Mouse (Mus musculus) MEL (cell line): ENCODE measurements around the gene Vsig2. TPM values are rescaled to one million over a fixed set of nuclear protein-coding genes. Genes with fewer than 3 reads are reported as not detected.

Experiments used
- DNase-seq: peaks from one replicate; pipeline ENCODE4 v3.0.0; 2011; ENCODE audit warnings: low read depth, low spot score
- H3K27ac ChIP-seq: 2 replicates; pipeline ENCODE4 v1.5.1; 2012; ENCODE audit warnings: low read depth, mild to moderate bottlenecking, control low read depth, low read length, moderate library complexity; ENCODE audit not compliant: control insufficient read depth
- H3K27me3 ChIP-seq, 2 experiments: fragments of 150-350 bp in 1 of 2; sonication (generic) in 1 of 2; 2 replicates each; pipeline ENCODE4 v1.6.1; 2012; ENCODE audit warnings: low read length in 2 of 2, mild to moderate bottlenecking in 2 of 2, improper control_type of control experiment in 1 of 2, moderate library complexity in 1 of 2; ENCODE audit not compliant: insufficient read depth in 2 of 2, control insufficient read depth in 1 of 2
- H3K36me3 ChIP-seq, 2 experiments: 2 replicates each; pipeline ENCODE4 v1.6.1; 2012 to 2014; ENCODE audit warnings: low read length in 2 of 2, improper control_type of control experiment in 1 of 2, inconsistent platforms in 1 of 2, mild to moderate bottlenecking in 1 of 2; ENCODE audit not compliant: insufficient read depth in 2 of 2, control insufficient read depth in 1 of 2
- H3K4me1 ChIP-seq, 2 experiments: fragments of 150-350 bp in 1 of 2; sonication (generic) in 1 of 2; 2 replicates each; pipeline ENCODE4 v1.6.1; 2012; ENCODE audit warnings: low read length in 2 of 2, improper control_type of control experiment in 1 of 2, mild to moderate bottlenecking in 1 of 2; ENCODE audit not compliant: insufficient read depth in 2 of 2, control insufficient read depth in 1 of 2
- H3K4me3 ChIP-seq, 2 experiments: fragments of 150-350 bp in 1 of 2; sonication (generic) in 1 of 2; 2 replicates each; pipeline ENCODE4 v1.5.1; 2012; ENCODE audit warnings: low read depth in 2 of 2, low read length in 2 of 2, mild to moderate bottlenecking in 2 of 2, moderate library complexity in 2 of 2, control low read depth in 1 of 2, improper control_type of control experiment in 1 of 2; ENCODE audit not compliant: control insufficient read depth in 1 of 2, insufficient read depth in 1 of 2
- H3K79me2 ChIP-seq: 2 replicates; pipeline ENCODE4 v1.6.1; 2012; ENCODE audit warnings: mild to moderate bottlenecking, low read length, moderate library complexity; ENCODE audit not compliant: control insufficient read depth, poor library complexity, insufficient read depth
- H3K9ac ChIP-seq: 2 replicates; pipeline ENCODE4 v1.6.1; 2012; ENCODE audit warnings: low read depth, mild to moderate bottlenecking, control low read depth, low read length, moderate library complexity; ENCODE audit not compliant: control insufficient read depth, poor library complexity, severe bottlenecking
- H3K9me3 ChIP-seq: fragments of 150-350 bp; sonication (generic); replicated peaks from 2 replicates; pipeline ENCODE4 v1.6.1; 2012; ENCODE audit warnings: mild to moderate bottlenecking, low read length, improper control_type of control experiment, moderate library complexity; ENCODE audit not compliant: insufficient read depth
- BHLHE40 ChIP-seq: IDR thresholded peaks from 2 replicates; pipeline ENCODE4 v1.6.1; 2012; ENCODE audit warnings: low read depth, mild to moderate bottlenecking, inconsistent platforms, low read length, improper control_type of control experiment, borderline replicate concordance
- CHD1 ChIP-seq: IDR thresholded peaks from 2 replicates; pipeline ENCODE4 v1.6.1; 2012; ENCODE audit warnings: low read depth, mild to moderate bottlenecking, inconsistent platforms, low read length, improper control_type of control experiment
- CTCF ChIP-seq, 3 experiments: IDR thresholded peaks in 2 of 3; conservative IDR thresholded peaks in 1 of 3; 2 replicates each; pipeline ENCODE4 v1.5.1; 2011 to 2012; ENCODE audit warnings: low read length in 3 of 3, low read depth in 2 of 3, mild to moderate bottlenecking in 2 of 3, improper control_type of control experiment in 1 of 3, inconsistent platforms in 1 of 3, mixed read lengths in 1 of 3, moderate library complexity in 1 of 3; ENCODE audit not compliant: control insufficient read depth in 1 of 3, insufficient read depth in 1 of 3, poor library complexity in 1 of 3, severe bottlenecking in 1 of 3
- E2F4 ChIP-seq: IDR thresholded peaks from 2 replicates; pipeline ENCODE4 v1.6.1; 2011; ENCODE audit warnings: low read depth, low read length, improper control_type of control experiment, borderline replicate concordance
- EP300 ChIP-seq, 2 experiments: IDR thresholded peaks; 2 replicates each; pipeline ENCODE4 v1.6.1; 2011; ENCODE audit warnings: improper control_type of control experiment in 2 of 2, low read length in 2 of 2, low read depth in 1 of 2, mild to moderate bottlenecking in 1 of 2
- ETS1 ChIP-seq: IDR thresholded peaks from 2 replicates; pipeline ENCODE4 v1.6.1; 2012; ENCODE audit warnings: low read depth, mild to moderate bottlenecking, inconsistent platforms, low read length, improper control_type of control experiment, moderate library complexity
- GABPA ChIP-seq: IDR thresholded peaks from 2 replicates; pipeline ENCODE4 v1.6.1; 2012; ENCODE audit warnings: low read depth, mild to moderate bottlenecking, inconsistent platforms, low read length, improper control_type of control experiment, moderate library complexity
- GATA1 ChIP-seq: IDR thresholded peaks from 2 replicates; pipeline ENCODE4 v1.6.1; 2011; ENCODE audit warnings: low read depth, low read length, improper control_type of control experiment
- JUND ChIP-seq: IDR thresholded peaks from 2 replicates; pipeline ENCODE4 v1.6.1; 2011; ENCODE audit warnings: low read depth, mild to moderate bottlenecking, improper control_type of control experiment, low read length
- MAX ChIP-seq: IDR thresholded peaks from 2 replicates; pipeline ENCODE4 v1.6.1; 2011; ENCODE audit warnings: low read length, improper control_type of control experiment
- MAZ ChIP-seq: IDR thresholded peaks from 2 replicates; pipeline ENCODE4 v1.6.1; 2012; ENCODE audit warnings: low read depth, mild to moderate bottlenecking, inconsistent platforms, low read length, improper control_type of control experiment
- MEF2A ChIP-seq: IDR thresholded peaks from 2 replicates; pipeline ENCODE4 v1.6.1; 2014; ENCODE audit warnings: low read depth, mild to moderate bottlenecking, inconsistent platforms, low read length, improper control_type of control experiment; ENCODE audit not compliant: poor library complexity, insufficient replicate concordance, severe bottlenecking; ENCODE audit errors: extremely low read depth
- MYC ChIP-seq: IDR thresholded peaks from 2 replicates; pipeline ENCODE4 v1.6.1; 2011; ENCODE audit warnings: low read depth, mild to moderate bottlenecking, low read length, improper control_type of control experiment, moderate library complexity
- NRF1 ChIP-seq: IDR thresholded peaks from 2 replicates; pipeline ENCODE4 v1.6.1; 2014; ENCODE audit warnings: low read depth, mild to moderate bottlenecking, inconsistent platforms, low read length, improper control_type of control experiment, moderate library complexity; ENCODE audit not compliant: poor library complexity, insufficient read depth, severe bottlenecking
- POLR2AphosphoS5 ChIP-seq: IDR thresholded peaks from 2 replicates; pipeline ENCODE4 v1.6.1; 2012; ENCODE audit warnings: low read depth, borderline replicate concordance, mild to moderate bottlenecking, inconsistent platforms, low read length, moderate library complexity, mixed read lengths
- RCOR1 ChIP-seq: IDR thresholded peaks from 2 replicates; pipeline ENCODE4 v1.6.1; 2012; ENCODE audit warnings: low read depth, mild to moderate bottlenecking, inconsistent platforms, low read length, improper control_type of control experiment
- SIN3A ChIP-seq: IDR thresholded peaks from 2 replicates; pipeline ENCODE4 v1.6.1; 2012; ENCODE audit warnings: low read length, improper control_type of control experiment, inconsistent platforms
- SMC3 ChIP-seq: IDR thresholded peaks from 2 replicates; pipeline ENCODE4 v1.6.1; 2011; ENCODE audit warnings: low read depth, low read length, improper control_type of control experiment
- TAL1 ChIP-seq: IDR thresholded peaks from 2 replicates; pipeline ENCODE4 v1.6.1; 2012; ENCODE audit warnings: mild to moderate bottlenecking, inconsistent platforms, low read length, moderate library complexity, mixed read lengths
- TCF12 ChIP-seq: IDR thresholded peaks from 2 replicates; pipeline ENCODE4 v1.6.1; 2014; ENCODE audit warnings: low read depth, mild to moderate bottlenecking, inconsistent platforms, low read length, improper control_type of control experiment, moderate library complexity
- USF2 ChIP-seq, 2 experiments: IDR thresholded peaks; 2 replicates each; pipeline ENCODE4 v1.6.1; 2011 to 2012; ENCODE audit warnings: improper control_type of control experiment in 2 of 2, low read length in 2 of 2, borderline replicate concordance in 1 of 2, inconsistent platforms in 1 of 2, low read depth in 1 of 2, mild to moderate bottlenecking in 1 of 2; ENCODE audit not compliant: insufficient read depth in 1 of 2
- ZKSCAN1 ChIP-seq: IDR thresholded peaks from 2 replicates; pipeline ENCODE4 v1.6.1; 2012; ENCODE audit warnings: low read depth, mild to moderate bottlenecking, inconsistent platforms, low read length, improper control_type of control experiment, moderate library complexity
- ZNF384 ChIP-seq: IDR thresholded peaks from 2 replicates; pipeline ENCODE4 v1.6.1; 2012; ENCODE audit warnings: low read depth, mild to moderate bottlenecking, inconsistent platforms, low read length, improper control_type of control experiment
- polyA plus RNA-seq, 2 experiments: library from polyadenylated mRNA; stranded (reverse) in 1 of 2; unstranded in 1 of 2; fragments of >175 nt in 1 of 2; fragments of >200 nt in 1 of 2; gene quantifications; 2 replicates each; pipeline versions ENCODE4 v1.2.1 to v1.2.4; 2012; ENCODE audit warnings: low replicate concordance in 2 of 2, low read depth in 1 of 2; ENCODE audit not compliant: insufficient read length in 2 of 2, insufficient read depth in 1 of 2, missing spikeins in 1 of 2
- total RNA-seq: library from RNA; depleted of rRNA; stranded (reverse); fragments of 300-350 nt; gene quantifications from 2 replicates; pipeline ENCODE4 v1.2.3, GENCODE M21; 2012

The Vsig2 gene
- total and polyA plus RNA-seq, 3 experiments: 0.64 TPM; not detected in 2

DNA sequence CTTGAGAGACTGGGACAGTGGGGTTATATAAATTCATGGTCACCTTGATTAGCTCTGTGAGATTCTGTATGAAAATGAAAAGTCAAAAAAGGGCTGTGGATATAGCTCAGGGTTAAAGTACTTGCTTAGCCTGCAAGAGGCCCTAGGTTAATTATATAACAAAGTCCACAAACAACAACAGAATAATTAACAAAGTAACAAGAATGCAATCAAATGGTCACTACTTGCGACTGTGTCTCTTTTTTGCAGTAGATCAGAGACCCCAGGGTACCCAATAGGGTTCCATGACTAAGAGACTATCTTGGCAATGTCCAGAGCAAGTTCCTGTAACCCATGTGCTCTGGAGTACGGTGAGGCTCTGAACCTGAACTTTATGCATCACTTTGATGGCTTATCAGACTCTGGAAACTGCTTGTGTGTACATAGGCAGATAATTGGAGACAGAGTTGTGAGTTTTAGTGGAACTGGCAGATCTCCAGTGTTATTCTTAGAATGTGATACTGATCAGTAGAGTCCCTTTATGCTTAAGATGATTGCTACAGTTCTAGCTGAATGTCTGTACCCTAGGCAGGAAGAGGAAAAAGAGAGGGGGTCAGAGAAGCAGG is 30.3 kb downstream of the Vsig2 start:
- peak overlapping the region; percentile 40 for H3K27ac ChIP-seq
- H3K4me1 ChIP-seq: peaks cover 50 to 62% of the 10 kb centered on the region in 2 experiments
- H3K79me2 ChIP-seq: no peaks in the 10 kb centered on the region
- no peaks in the 10 kb centered on the region for H3K9me3 ChIP-seq
- peaks cover 0 to 72% of the 10 kb centered on the region in 2 experiments; a peak in 2 of 4 replicates for H3K36me3 ChIP-seq
- peak; percentile 35; the same call in 1 of the 2 replicates for TF ChIP-seq BHLHE40
- peak; percentile 73; the same call in 1 of the 2 replicates for TF ChIP-seq MYC
- TF ChIP-seq MAX: peak; percentile 69
- TF ChIP-seq TCF12: peak; percentile 79
- peak; percentile 69 to 71; a peak in 3 of 4 replicates for TF ChIP-seq EP300 (IDR thresholded peaks at IDR 0.05; ENCODE audit: low read depth in 1 of 2, low read length in 2 of 2)
- no peak for TF ChIP-seq POLR2AphosphoS5
- TF ChIP-seq SIN3A: peak; percentile 43
- no peak for TF ChIP-seq TAL1
- peak; percentile 85 for TF ChIP-seq GATA1
- TF ChIP-seq CHD1: no peak
- peak; percentile 86; the same call in 1 of the 2 replicates for TF ChIP-seq MEF2A
- no peak for TF ChIP-seq USF2 (IDR thresholded peaks at IDR 0.05; ENCODE audit: borderline replicate concordance in 1 of 2, insufficient read depth in 1 of 2, low read depth in 1 of 2, low read length in 2 of 2)
- TF ChIP-seq ETS1: peak; percentile 84
- TF ChIP-seq ZKSCAN1: no peak
- no peak for TF ChIP-seq ZNF384
- no peak for TF ChIP-seq GABPA
- TF ChIP-seq CTCF (IDR thresholded peaks at IDR 0.05 in 2 of 3, conservative IDR thresholded peaks at IDR 0.05 in 1 of 3; ENCODE audit: control insufficient read depth in 1 of 3, insufficient read depth in 1 of 3, low read depth in 2 of 3, low read length in 3 of 3, poor library complexity in 1 of 3, severe bottlenecking in 1 of 3): no peak
- no peak for TF ChIP-seq E2F4
- TF ChIP-seq SMC3: no peak
- TF ChIP-seq MAZ: no peak
- 0 out of 2 replicates have a peak, but pooled peaks have one; percentile 28 for TF ChIP-seq RCOR1
- TF ChIP-seq JUND: no peak
- TF ChIP-seq NRF1: no peak
- no peaks in the 10 kb centered on the region for H3K27me3 ChIP-seq
- no peak overlapping the region for H3K4me3 ChIP-seq
- peak overlapping the region; percentile 67; the same call in 1 of the 2 replicates for H3K9ac ChIP-seq
- peak; percentile 59 for DNase-seq
